Mouse (Mus musculus) midbrain, embryonic 10.5 days (tissue): ENCODE measurements around the gene AC129217.1. TPM values are rescaled to one million over a fixed set of nuclear protein-coding genes. Genes with fewer than 3 reads are reported as not detected.
A peak's percentile ranks its signal among the peaks of the same experiment; 100 is the strongest.

Experiments used
- DNase-seq: peaks from one replicate; pipeline ENCODE4 v3.0.0-alpha.2; 2017; ENCODE audit warnings: low spot score
- H3K27ac ChIP-seq: fragments of 300-500 bp; sonication (generic); replicated peaks from 2 replicates; pipeline ENCODE4 v1.5.1; 2016; ENCODE audit warnings: mild to moderate bottlenecking
- H3K27me3 ChIP-seq: fragments of 300-500 bp; sonication (generic); 2 replicates; pipeline ENCODE4 v1.6.1; 2016; ENCODE audit warnings: low read depth, mild to moderate bottlenecking; ENCODE audit not compliant: poor library complexity, severe bottlenecking
- H3K36me3 ChIP-seq: fragments of 300-500 bp; sonication (generic); 2 replicates; pipeline ENCODE4 v1.6.1; 2016; ENCODE audit warnings: mild to moderate bottlenecking, moderate library complexity
- H3K4me1 ChIP-seq: fragments of 300-500 bp; sonication (generic); 2 replicates; pipeline ENCODE4 v1.6.1; 2016
- H3K4me3 ChIP-seq: fragments of 300-500 bp; sonication (generic); 2 replicates; pipeline ENCODE4 v1.5.1; 2016; ENCODE audit warnings: mild to moderate bottlenecking, moderate library complexity
- H3K9me3 ChIP-seq: fragments of 300-500 bp; sonication (generic); replicated peaks from 2 replicates; pipeline ENCODE4 v1.6.1; 2016; ENCODE audit warnings: mild to moderate bottlenecking
- WGBS: fragments of 180-500 bp; shearing (Covaris S2); methylation state at CpG from one replicate; pipeline ENCODE4 v1.1.7; 2016; 5-methylcytosine and 5-hydroxymethylcytosine counted together
- polyA plus RNA-seq: library from polyadenylated mRNA; unstranded; fragments of >200 nt; fragmentation: Nextera tagmentation; extraction: Ambion mirVana; gene quantifications from 2 replicates; pipeline ENCODE4 v1.2.1, GENCODE M21; 2016

Gene AC129217.1
- polyA plus RNA-seq, 1 experiment from 2014 or later: not detected

GRCm38 (mm10) chr19:8837251-8837791 is 7.7 kb downstream of the AC129217.1 start, which contains the start of gene Bscl2:
Gene Bscl2 (plus strand): TSS chr19:8837467.
- under 1% methylated on average over 38 of the region's 38 CpGs for WGBS
- peak; percentile 89 for DNase-seq
- H3K36me3 ChIP-seq: peaks cover 59% of the 10 kb centered on the region

GRCm38 (mm10) chr19:8838041-8838730 is 8.6 kb downstream of the AC129217.1 start:
- Histone ChIP-seq H3K4me3 (peak overlapping the region; percentile 61), H3K27ac (peak overlapping the region; percentile 98), H3K36me3 (peaks cover 59% of the 10 kb centered on the region), H3K9me3 (no peaks in the 10 kb centered on the region), H3K4me1 (peaks cover 46% of the 10 kb centered on the region), H3K27me3 (no peaks in the 10 kb centered on the region)
- WGBS: 20% methylated on average over 15 of the region's 15 CpGs
- DNase-seq: no peak

More at GRCm38 (mm10) chr19:8837251-8837791, 7.7 kb downstream of the AC129217.1 start, which contains the start of gene Bscl2:
- H3K9me3 ChIP-seq: no peaks in the 10 kb centered on the region
- peak within 1 kb of the TSS; percentile 98 for H3K27ac ChIP-seq
- no peaks in the 10 kb centered on the region for H3K27me3 ChIP-seq
- H3K4me1 ChIP-seq: peaks cover 46% of the 10 kb centered on the region
- H3K4me3 ChIP-seq: peak within 1 kb of the TSS; percentile 61

GRCm38 (mm10) chr19:8839103-8839907 is 9.7 kb downstream of the AC129217.1 start, which contains the start of gene Gng3:
Gene Gng3 (minus strand): TSS chr19:8839194.
- Histone ChIP-seq H3K36me3 (peaks cover 48% of the 10 kb centered on the region), H3K4me3 (peak within 1 kb of the TSS; percentile 61)
- DNase-seq: peak; percentile 70

GRCm38 (mm10) chr19:8839908-8840791 is 10.6 kb downstream of the AC129217.1 start:
- 19% methylated on average over 29 of the region's 29 CpGs for WGBS
- Histone ChIP-seq H3K27me3 (no peaks in the 10 kb centered on the region), H3K27ac (peak overlapping the region; percentile 98)

More at GRCm38 (mm10) chr19:8839103-8839907, 9.7 kb downstream of the AC129217.1 start, which contains the start of gene Gng3:
- 40% methylated on average over 11 of the region's 11 CpGs for whole genome bisulfite sequencing
- H3K4me1 ChIP-seq: peaks cover 46% of the 10 kb centered on the region
- H3K27ac ChIP-seq: peak within 1 kb of the TSS; percentile 98
- H3K27me3 ChIP-seq: no peaks in the 10 kb centered on the region
- no peaks in the 10 kb centered on the region for H3K9me3 ChIP-seq

GRCm38 (mm10) chr19:8841012-8841411 is 11.4 kb downstream of the AC129217.1 start:
- DNase-seq: no peak
- peak overlapping the region; percentile 61; the same call in 1 of the 2 replicates for H3K4me3 ChIP-seq
- H3K36me3 ChIP-seq: peaks cover 43% of the 10 kb centered on the region
- no peaks in the 10 kb centered on the region for H3K9me3 ChIP-seq
- no peaks in the 10 kb centered on the region for H3K27me3 ChIP-seq
- H3K4me1 ChIP-seq: peaks cover 46% of the 10 kb centered on the region
- H3K27ac ChIP-seq: peak overlapping the region; percentile 98
- 92% methylated on average over 7 of the region's 7 CpGs for WGBS

More at GRCm38 (mm10) chr19:8839908-8840791, 10.6 kb downstream of the AC129217.1 start:
- no peaks in the 10 kb centered on the region for H3K9me3 ChIP-seq
- peaks cover 43% of the 10 kb centered on the region for H3K36me3 ChIP-seq
- peak overlapping the region; percentile 61 for H3K4me3 ChIP-seq
- peak; percentile 67 for DNase-seq
- peaks cover 46% of the 10 kb centered on the region for H3K4me1 ChIP-seq

- Histone ChIP-seq H3K4me3 (no peak overlapping the region), H3K27ac (no peak overlapping the region), H3K4me1 (peaks cover 35% of the 10 kb centered on the region), H3K36me3 (peaks cover 53% of the 10 kb centered on the region), H3K27me3 (no peaks in the 10 kb centered on the region), H3K9me3 (no peaks in the 10 kb centered on the region)
- no peak for DNase-seq
- WGBS: 90% methylated on average over 6 of the region's 6 CpGs
Observed at GRCm38 (mm10) chr19:8842961-8843360, 13.4 kb downstream of the AC129217.1 start.

GRCm38 (mm10) chr19:8844371-8845129 is 15.0 kb downstream of the AC129217.1 start:
- H3K4me1 ChIP-seq: peaks cover 19% of the 10 kb centered on the region
- H3K27ac ChIP-seq: no peak overlapping the region
- DNase-seq: peak; percentile 69
- H3K27me3 ChIP-seq: no peaks in the 10 kb centered on the region
- no peaks in the 10 kb centered on the region for H3K9me3 ChIP-seq
- 71% methylated on average over 5 of the region's 5 CpGs for WGBS
- H3K36me3 ChIP-seq: peaks cover 60% of the 10 kb centered on the region
- no peak overlapping the region for H3K4me3 ChIP-seq

GRCm38 (mm10) chr19:8848356-8848755 is 18.8 kb downstream of the AC129217.1 start:
- H3K27ac ChIP-seq: no peak overlapping the region
- no peak overlapping the region for H3K4me3 ChIP-seq
- H3K9me3 ChIP-seq: no peaks in the 10 kb centered on the region
- no peaks in the 10 kb centered on the region for H3K27me3 ChIP-seq
- WGBS: 86% methylated on average over 5 of the region's 5 CpGs
- peaks cover 7% of the 10 kb centered on the region; the same call in 1 of the 2 replicates for H3K4me1 ChIP-seq
- DNase-seq: no peak
- peaks cover 38% of the 10 kb centered on the region for H3K36me3 ChIP-seq

GRCm38 (mm10) chr19:8850402-8850901 is 20.9 kb downstream of the AC129217.1 start, which contains the start of gene Lrrn4cl:
Gene Lrrn4cl (plus strand): TSS chr19:8850768.
- Histone ChIP-seq H3K36me3 (peaks cover 32% of the 10 kb centered on the region), H3K9me3 (no peaks in the 10 kb centered on the region), H3K4me3 (no peak within 1 kb of the TSS), H3K4me1 (peaks cover 7% of the 10 kb centered on the region; the same call in 1 of the 2 replicates), H3K27me3 (no peaks in the 10 kb centered on the region), H3K27ac (0 out of 2 replicates have a peak within 1 kb of the TSS, but pooled peaks have one; percentile 38)
- WGBS: 36% methylated on average over 7 of the region's 7 CpGs
- DNase-seq: no peak

GRCm38 (mm10) chr19:8851639-8852038 is 22.1 kb downstream of the AC129217.1 start:
- DNase-seq: no peak
- WGBS: 55% methylated on average over 7 of the region's 7 CpGs
- H3K36me3 ChIP-seq: peaks cover 20% of the 10 kb centered on the region
- peaks cover 7% of the 10 kb centered on the region; the same call in 1 of the 2 replicates for H3K4me1 ChIP-seq
- H3K27me3 ChIP-seq: no peaks in the 10 kb centered on the region
- H3K27ac ChIP-seq: no peak overlapping the region
- no peaks in the 10 kb centered on the region for H3K9me3 ChIP-seq
- H3K4me3 ChIP-seq: no peak overlapping the region
